10 mouse cellular contexts compared by ENCODE assay signal in the genomic region with DNA sequence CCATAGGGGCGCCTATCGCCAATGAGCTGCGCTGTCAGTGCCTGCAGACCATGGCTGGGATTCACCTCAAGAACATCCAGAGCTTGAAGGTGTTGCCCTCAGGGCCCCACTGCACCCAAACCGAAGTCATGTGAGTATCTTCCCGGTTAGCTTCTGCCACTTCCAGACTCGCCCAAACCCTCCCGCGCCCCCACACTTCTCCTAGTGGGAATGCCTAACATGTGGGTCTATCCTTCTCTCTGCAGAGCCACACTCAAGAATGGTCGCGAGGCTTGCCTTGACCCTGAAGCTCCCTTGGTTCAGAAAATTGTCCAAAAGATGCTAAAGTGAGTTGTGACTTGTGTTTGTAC. TPM values are rescaled to one million over a fixed set of nuclear protein-coding genes. Genes with fewer than 3 reads are reported as not detected.
DNase-seq lines count a peak whose midpoint lies in the region; ATAC-seq and TF ChIP-seq lines count a peak whose summit lies in the region.
"Had no signal": no experiment of that assay in that cellular context is flagged by ENCODE, and none has a peak within 500 bp of the region (broad histone marks: within the 10 kb centered on the region; RNA-seq: fewer than 3 reads in every experiment).

No protein-coding gene starts in this region.

- no peak for TF ChIP-seq CTCF in gastrocnemius, adult 2 months (IDR thresholded peaks at IDR 0.05)

- peak overlapping the region; percentile 13; the same call in 1 of the 2 replicates for H3K9ac ChIP-seq in liver, embryonic 13.5 days

- peak overlapping the region; percentile 54 for H3K4me2 ChIP-seq in liver, embryonic 13.5 days

- peak overlapping the region; percentile 77 for H3K4me3 ChIP-seq in gastrocnemius, adult 2 months
- peak overlapping the region; percentile 45 for H3K4me3 ChIP-seq in liver, embryonic 13.5 days (replicated peaks)

- WGBS in liver, embryonic 13.5 days (ENCODE audit: insufficient replicate concordance) = 25% methylated on average over 10 of the region's 10 CpGs

- H3K36me3 ChIP-seq in liver, embryonic 13.5 days = no peaks in the 10 kb centered on the region

- peak overlapping the region; percentile 71 for H3K27ac ChIP-seq in gastrocnemius, adult 2 months
- H3K27ac ChIP-seq in liver, embryonic 13.5 days = no peak overlapping the region

- peaks cover 13% of the 10 kb centered on the region for H3K27me3 ChIP-seq in liver, embryonic 13.5 days

- no peak for ATAC-seq in liver, embryonic 13.5 days (ENCODE audit: low read depth)

- intact Hi-C loops in gastrocnemius, adult 2 months (cut with DNase I) = no loop called here

- no peak for DNase-seq in gastrocnemius, adult 2 months
- no peak for DNase-seq in gastrocnemius, postnatal 10 days
- DNase-seq in right cerebral cortex, postnatal 14 days = peak; percentile 5
- DNase-seq in right cerebral cortex, adult 18-20 months = no peak
- DNase-seq in liver, embryonic 13.5 days = no peak
- no peak for DNase-seq in spleen, postnatal 4 days (ENCODE audit: low spot score in 2 of 2)
- no peak for DNase-seq in right cerebral cortex, postnatal 4 days
- DNase-seq in frontal cortex, postnatal 36 days (ENCODE audit: low spot score in 2 of 2) = no peak
- DNase-seq: spleen, adult 18-20 months had no signal

- no peaks in the 10 kb centered on the region for H3K9me3 ChIP-seq in liver, embryonic 13.5 days (replicated peaks)

- H3K4me1 ChIP-seq in liver, embryonic 13.5 days (replicated peaks) = no peaks in the 10 kb centered on the region

RNA-seq across cellular contexts. Expression of a gene that starts 0.4 kb away (rescaled TPM):
- under 1 TPM in 1 of 2 experiments, not detected in 1; 0.26 TPM for total RNA-seq in gastrocnemius, adult 2 months (2021)
- total RNA-seq in gastrocnemius, postnatal 10 days (2021) = under 1 TPM in 1 of 2 experiments, not detected in 1; 0.35 TPM
- polyA plus RNA-seq in liver, embryonic 13.5 days (2015; fragmentation: Nextera tagmentation; extraction: Ambion mirVana) = 0.78 and 1.5 TPM in 2 replicates

RNA-seq across cellular contexts. Expression of a gene that starts 12.2 kb away (rescaled TPM):
- total RNA-seq in gastrocnemius, adult 2 months (2021) = not detected
- under 1 TPM in 1 of 2 experiments, not detected in 1; 0.25 TPM for total RNA-seq in gastrocnemius, postnatal 10 days (2021)
- polyA plus RNA-seq in liver, embryonic 13.5 days (2015; fragmentation: Nextera tagmentation; extraction: Ambion mirVana) = not detected in 2 replicates
- total RNA-seq: left cerebral cortex, adult 8-10 months had no signal

RNA-seq across cellular contexts. Expression of a gene that starts 39.5 kb away (rescaled TPM):
- 1 to 10 TPM; 6.5 to 6.7 TPM for total RNA-seq in gastrocnemius, adult 2 months (2021)
- total RNA-seq in gastrocnemius, postnatal 10 days (2021) = 10 to 100 TPM; 13.5 to 17.0 TPM
- 9.7 and 10.0 TPM in 2 replicates for polyA plus RNA-seq in liver, embryonic 13.5 days (2015; fragmentation: Nextera tagmentation; extraction: Ambion mirVana)
